Comparison of ENCODE assay signal across 8 mouse cellular contexts in genomic region chr15:80256242-80256641, GRCm38 (mm10). TPM values are rescaled to one million over a fixed set of nuclear protein-coding genes. Genes with fewer than 3 reads are reported as not detected.
DNase-seq lines count a peak whose midpoint lies in the region; ATAC-seq lines count a peak whose summit lies in the region.
"Had no signal": no experiment of that assay in that cellular context is flagged by ENCODE, and none has a peak within 500 bp of the region (broad histone marks: within the 10 kb centered on the region; RNA-seq: fewer than 3 reads in every experiment).

No protein-coding gene starts in this region.

- ATAC-seq in megakaryocyte, adult 5-6 weeks (ENCODE audit: poor library complexity, severe bottlenecking), result no peak
- ATAC-seq in intestine, embryonic 15.5 days, result no peak
- no peak for ATAC-seq in midbrain, embryonic 15.5 days (replicated peaks)

- H3K4me2 ChIP-seq in intestine, embryonic 15.5 days (replicated peaks), result peak overlapping the region; percentile 81
- H3K4me2 ChIP-seq in midbrain, embryonic 15.5 days, result peak overlapping the region; percentile 94

- peaks cover 76% of the 10 kb centered on the region for H3K36me3 ChIP-seq in megakaryocyte, embryonic 14.5 days (replicated peaks; ENCODE audit: low read length)
- peaks cover 70% of the 10 kb centered on the region for H3K36me3 ChIP-seq in forebrain, embryonic 10.5 days (replicated peaks)
- H3K36me3 ChIP-seq in intestine, embryonic 15.5 days, result peaks cover 23% of the 10 kb centered on the region
- peaks cover 27% of the 10 kb centered on the region for H3K36me3 ChIP-seq in midbrain, embryonic 15.5 days (replicated peaks)

- no peaks in the 10 kb centered on the region for H3K9me3 ChIP-seq in megakaryocyte, embryonic 14.5 days
- no peaks in the 10 kb centered on the region for H3K9me3 ChIP-seq in forebrain, embryonic 10.5 days
- no peaks in the 10 kb centered on the region for H3K9me3 ChIP-seq in intestine, embryonic 15.5 days
- no peaks in the 10 kb centered on the region for H3K9me3 ChIP-seq in midbrain, embryonic 15.5 days

- H3K4me1 ChIP-seq in megakaryocyte, embryonic 14.5 days, result peaks cover 80% of the 10 kb centered on the region
- H3K4me1 ChIP-seq in forebrain, embryonic 10.5 days, result peaks cover 64% of the 10 kb centered on the region
- peaks cover 41% of the 10 kb centered on the region for H3K4me1 ChIP-seq in intestine, embryonic 15.5 days (replicated peaks)
- peaks cover 46% of the 10 kb centered on the region for H3K4me1 ChIP-seq in midbrain, embryonic 15.5 days

- 20% methylated on average over 16 of the region's 16 CpGs for WGBS in forebrain, embryonic 10.5 days
- 5% methylated on average over 16 of the region's 16 CpGs for WGBS in intestine, embryonic 15.5 days
- WGBS in midbrain, embryonic 15.5 days, result 10% methylated on average over 16 of the region's 16 CpGs

- H3K4me3 ChIP-seq in megakaryocyte, embryonic 14.5 days (replicated peaks), result peak overlapping the region; percentile 99
- peak overlapping the region; percentile 100 for H3K4me3 ChIP-seq in forebrain, embryonic 10.5 days
- H3K4me3 ChIP-seq in intestine, embryonic 15.5 days (replicated peaks), result peak overlapping the region; percentile 73
- H3K4me3 ChIP-seq in midbrain, embryonic 15.5 days, result peak overlapping the region; percentile 80

- peak overlapping the region; percentile 96 for H3K9ac ChIP-seq in intestine, embryonic 15.5 days
- H3K9ac ChIP-seq in midbrain, embryonic 15.5 days, result peak overlapping the region; percentile 96

- intact Hi-C loops in left cerebral cortex, postnatal 10 days (cut with DNase I), result no loop called here

- no peaks in the 10 kb centered on the region for H3K27me3 ChIP-seq in megakaryocyte, embryonic 14.5 days (replicated peaks)
- H3K27me3 ChIP-seq in forebrain, embryonic 10.5 days (ENCODE audit: poor library complexity, severe bottlenecking), result no peaks in the 10 kb centered on the region
- H3K27me3 ChIP-seq in intestine, embryonic 15.5 days (replicated peaks), result no peaks in the 10 kb centered on the region
- no peaks in the 10 kb centered on the region for H3K27me3 ChIP-seq in midbrain, embryonic 15.5 days (replicated peaks)

- peak; percentile 30 for DNase-seq in forebrain, embryonic 10.5 days (ENCODE audit: extremely low spot score, low spot score)
- DNase-seq in urinary bladder, postnatal 14 days (ENCODE audit: low spot score), result no peak
- DNase-seq in left cerebral cortex, postnatal 10 days (ENCODE audit: extremely low spot score in 1 of 2, low spot score in 2 of 2), result no peak

- H3K27ac ChIP-seq in forebrain, embryonic 10.5 days, result peak overlapping the region; percentile 100
- peak overlapping the region; percentile 99 for H3K27ac ChIP-seq in intestine, embryonic 15.5 days
- H3K27ac ChIP-seq in midbrain, embryonic 15.5 days, result peak overlapping the region; percentile 100

RNA-seq across cellular contexts. Expression of gene Atf4, which starts 1.3 kb away (rescaled TPM):
- polyA plus RNA-seq in megakaryocyte, embryonic 14.5 days (2012; ENCODE audit: insufficient read depth, low replicate concordance), result 278 and 483 TPM in 2 replicates
- total RNA-seq in megakaryocyte, adult 5-6 weeks (2015), result 172 and 184 TPM in 2 replicates
- total RNA-seq in megakaryocyte, adult 5-6 weeks (2017), result 253 and 263 TPM in 2 replicates
- 120 and 132 TPM in 2 replicates for polyA plus RNA-seq in forebrain, embryonic 10.5 days (2016; fragmentation: Nextera tagmentation; extraction: Ambion mirVana)
- polyA plus RNA-seq in intestine, embryonic 15.5 days (2015; fragmentation: Nextera tagmentation; extraction: Ambion mirVana), result 138 and 143 TPM in 2 replicates
- 120 and 121 TPM in 2 replicates for polyA plus RNA-seq in midbrain, embryonic 15.5 days (2015; fragmentation: Nextera tagmentation; extraction: Ambion mirVana)
- total RNA-seq in left cerebral cortex, postnatal 10 days (2021), result 100 to 1,000 TPM; 100 to 110 TPM

RNA-seq across cellular contexts. Expression of gene Rps19bp1, which starts 7.9 kb away (rescaled TPM):
- 19.7 and 57.2 TPM in 2 replicates for polyA plus RNA-seq in megakaryocyte, embryonic 14.5 days (2012; ENCODE audit: insufficient read depth, low replicate concordance)
- 32.9 and 35.4 TPM in 2 replicates for total RNA-seq in megakaryocyte, adult 5-6 weeks (2015)
- total RNA-seq in megakaryocyte, adult 5-6 weeks (2017), result 12.6 and 20.3 TPM in 2 replicates
- 63.5 and 66.2 TPM in 2 replicates for polyA plus RNA-seq in forebrain, embryonic 10.5 days (2016; fragmentation: Nextera tagmentation; extraction: Ambion mirVana)
- 55.4 and 56.0 TPM in 2 replicates for polyA plus RNA-seq in intestine, embryonic 15.5 days (2015; fragmentation: Nextera tagmentation; extraction: Ambion mirVana)
- 69.2 and 75.5 TPM in 2 replicates for polyA plus RNA-seq in midbrain, embryonic 15.5 days (2015; fragmentation: Nextera tagmentation; extraction: Ambion mirVana)
- 10 to 100 TPM; 41.5 to 47.5 TPM for total RNA-seq in left cerebral cortex, postnatal 10 days (2021)

RNA-seq across cellular contexts. Expression of gene AC140267.1, which starts 20.6 kb away (rescaled TPM):
- polyA plus RNA-seq in megakaryocyte, embryonic 14.5 days (2012; ENCODE audit: insufficient read depth, low replicate concordance), result 6.2 TPM in 1 of 2 replicates, not detected in the other
- total RNA-seq in megakaryocyte, adult 5-6 weeks (2015), result 2.4 and 9.5 TPM in 2 replicates
- not detected in 2 replicates for total RNA-seq in megakaryocyte, adult 5-6 weeks (2017)
- polyA plus RNA-seq in forebrain, embryonic 10.5 days (2016; fragmentation: Nextera tagmentation; extraction: Ambion mirVana), result 3.6 and 3.7 TPM in 2 replicates
- polyA plus RNA-seq in intestine, embryonic 15.5 days (2015; fragmentation: Nextera tagmentation; extraction: Ambion mirVana), result not detected in 2 replicates
- 2.3 TPM in 1 of 2 replicates, not detected in the other for polyA plus RNA-seq in midbrain, embryonic 15.5 days (2015; fragmentation: Nextera tagmentation; extraction: Ambion mirVana)
- 10 to 100 TPM; 13.6 to 21.0 TPM for total RNA-seq in left cerebral cortex, postnatal 10 days (2021)
- total RNA-seq: common myeloid progenitor, adult 5-6 weeks had no signal

RNA-seq across cellular contexts. Expression of gene Mief1, which starts 22.4 kb away (rescaled TPM):
- polyA plus RNA-seq in megakaryocyte, embryonic 14.5 days (2012; ENCODE audit: insufficient read depth, low replicate concordance), result 13.5 and 36.4 TPM in 2 replicates
- 12.3 and 14.2 TPM in 2 replicates for total RNA-seq in megakaryocyte, adult 5-6 weeks (2015)
- 16.4 and 17.5 TPM in 2 replicates for total RNA-seq in megakaryocyte, adult 5-6 weeks (2017)
- 44.3 and 48.2 TPM in 2 replicates for polyA plus RNA-seq in forebrain, embryonic 10.5 days (2016; fragmentation: Nextera tagmentation; extraction: Ambion mirVana)
- polyA plus RNA-seq in intestine, embryonic 15.5 days (2015; fragmentation: Nextera tagmentation; extraction: Ambion mirVana), result 29.7 and 33.1 TPM in 2 replicates
- 35.8 and 39.3 TPM in 2 replicates for polyA plus RNA-seq in midbrain, embryonic 15.5 days (2015; fragmentation: Nextera tagmentation; extraction: Ambion mirVana)
- 10 to 100 TPM; 30.7 to 31.1 TPM for total RNA-seq in left cerebral cortex, postnatal 10 days (2021)

RNA-seq across cellular contexts. Expression of gene Cacna1i, which starts 30.8 kb away (rescaled TPM):
- not detected in 2 replicates for polyA plus RNA-seq in megakaryocyte, embryonic 14.5 days (2012; ENCODE audit: insufficient read depth, low replicate concordance)
- total RNA-seq in megakaryocyte, adult 5-6 weeks (2015), result 0.02 TPM in 1 of 2 replicates, not detected in the other
- total RNA-seq in megakaryocyte, adult 5-6 weeks (2017), result not detected in 2 replicates
- polyA plus RNA-seq in forebrain, embryonic 10.5 days (2016; fragmentation: Nextera tagmentation; extraction: Ambion mirVana), result 0.02 and 0.04 TPM in 2 replicates
- polyA plus RNA-seq in intestine, embryonic 15.5 days (2015; fragmentation: Nextera tagmentation; extraction: Ambion mirVana), result not detected in 2 replicates
- polyA plus RNA-seq in midbrain, embryonic 15.5 days (2015; fragmentation: Nextera tagmentation; extraction: Ambion mirVana), result 1.1 and 1.8 TPM in 2 replicates
- 10 to 100 TPM; 82.6 to 84.8 TPM for total RNA-seq in left cerebral cortex, postnatal 10 days (2021)
- total RNA-seq: common myeloid progenitor, adult 5-6 weeks had no signal
